Comparison of ENCODE assay signal across 13 mouse cellular contexts in genomic region chr6:47565326-47566035, GRCm38 (mm10). TPM values are rescaled to one million over a fixed set of nuclear protein-coding genes. Genes with fewer than 3 reads are reported as not detected.
A peak's percentile ranks its signal among the peaks of the same experiment; 100 is the strongest.
DNase-seq lines count a peak whose midpoint lies in the region; ATAC-seq and TF ChIP-seq lines count a peak whose summit lies in the region.
"Had no signal": no experiment of that assay in that cellular context is flagged by ENCODE, and none has a peak within 500 bp of the region (broad histone marks: within the 10 kb centered on the region; RNA-seq: fewer than 3 reads in every experiment).

No protein-coding gene starts in this region.

- TF ChIP-seq CTCF in kidney, postnatal 0 days (IDR thresholded peaks at IDR 0.05; ENCODE audit: low read depth): no peak
- no peak for TF ChIP-seq CTCF in liver, postnatal 0 days (IDR thresholded peaks at IDR 0.05; ENCODE audit: low read depth)

- peaks cover 21% of the 10 kb centered on the region for H3K36me3 ChIP-seq in kidney, postnatal 0 days (ENCODE audit: insufficient read depth, low read length)
- H3K36me3 ChIP-seq in liver, postnatal 0 days (replicated peaks; ENCODE audit: insufficient read depth, low read length): peaks cover 54% of the 10 kb centered on the region

- no peaks in the 10 kb centered on the region for H3K27me3 ChIP-seq in kidney, postnatal 0 days (ENCODE audit: insufficient read depth, low read length)
- no peaks in the 10 kb centered on the region for H3K27me3 ChIP-seq in liver, postnatal 0 days (ENCODE audit: insufficient read depth, low read length)
- H3K27me3 ChIP-seq: hindbrain, embryonic 12.5 days; limb, embryonic 13.5 days had no signal

- no peaks in the 10 kb centered on the region for H3K9me3 ChIP-seq in kidney, postnatal 0 days (replicated peaks; ENCODE audit: low read length)
- no peaks in the 10 kb centered on the region; the same call in 1 of the 2 replicates for H3K9me3 ChIP-seq in liver, postnatal 0 days (ENCODE audit: low read length)
- H3K9me3 ChIP-seq: hindbrain, embryonic 12.5 days; limb, embryonic 13.5 days had no signal

- TF ChIP-seq EP300 in liver, postnatal 0 days (IDR thresholded peaks at IDR 0.05; ENCODE audit: low read depth): peak; percentile 97

- no peak for ATAC-seq in kidney, postnatal 0 days (replicated peaks; ENCODE audit: low FRiP score, low read depth)
- peak; percentile 80 for ATAC-seq in common myeloid progenitor, adult 5-6 weeks (replicated peaks; ENCODE audit: low read depth, poor library complexity, severe bottlenecking)
- peak; percentile 88 for ATAC-seq in liver, postnatal 0 days
- ATAC-seq: forebrain, embryonic 16.5 days had no signal

- no peak overlapping the region for H3K4me2 ChIP-seq in kidney, postnatal 0 days (ENCODE audit: low read length)
- no peak overlapping the region for H3K4me2 ChIP-seq in liver, postnatal 0 days (ENCODE audit: low read depth, low read length)
- H3K4me2 ChIP-seq: hindbrain, embryonic 12.5 days; limb, embryonic 13.5 days had no signal

- WGBS in kidney, postnatal 0 days: 97% methylated on average over 1 of the region's 1 CpGs
- 41% methylated on average over 1 of the region's 1 CpGs for WGBS in liver, postnatal 0 days (ENCODE audit: insufficient replicate concordance)

- no peak overlapping the region for H3K9ac ChIP-seq in kidney, postnatal 0 days (ENCODE audit: low read depth, low read length)
- H3K9ac ChIP-seq in liver, postnatal 0 days (replicated peaks): no peak overlapping the region
- H3K9ac ChIP-seq: hindbrain, embryonic 12.5 days; limb, embryonic 13.5 days had no signal

- H3K4me3 ChIP-seq in kidney, postnatal 0 days (replicated peaks; ENCODE audit: low read depth, low read length): no peak overlapping the region
- H3K4me3 ChIP-seq in liver, postnatal 0 days (ENCODE audit: low read depth, low read length): no peak overlapping the region
- H3K4me3 ChIP-seq: hindbrain, embryonic 12.5 days; limb, embryonic 13.5 days had no signal

- H3K27ac ChIP-seq in kidney, postnatal 0 days: no peak overlapping the region
- 0 out of 2 replicates have a peak overlapping the region, but pooled peaks have one; percentile 16 for H3K27ac ChIP-seq in liver, postnatal 0 days (ENCODE audit: low read depth)
- H3K27ac ChIP-seq: hindbrain, embryonic 12.5 days; limb, embryonic 13.5 days had no signal

- peak; percentile 12 to 15 for DNase-seq in cerebellum, postnatal 10 days
- no peak for DNase-seq in cerebellum, adult 9-10 months
- peak; percentile 4 for DNase-seq in kidney, postnatal 0 days (ENCODE audit: low spot score)
- no peak for DNase-seq in kidney, adult 9 months
- DNase-seq in liver, postnatal 0 days: no peak
- no peak for DNase-seq in thymus, postnatal 36 days
- DNase-seq in thymus, postnatal 10 days (ENCODE audit: low spot score in 2 of 2): no peak
- DNase-seq: heart, adult 11 months; kidney, postnatal 25 days had no signal

- H3K4me1 ChIP-seq in kidney, postnatal 0 days (replicated peaks; ENCODE audit: insufficient read depth, low read length): no peaks in the 10 kb centered on the region
- H3K4me1 ChIP-seq in liver, postnatal 0 days (ENCODE audit: insufficient read depth): peaks cover 6% of the 10 kb centered on the region; the same call in 1 of the 2 replicates
- H3K4me1 ChIP-seq: hindbrain, embryonic 12.5 days; limb, embryonic 13.5 days had no signal

RNA-seq across cellular contexts. Expression of gene Ezh2, which starts 29.7 kb away (rescaled TPM):
- 56.7 and 64.5 TPM in 2 replicates for polyA plus RNA-seq in kidney, postnatal 0 days (2015; fragmentation: Nextera tagmentation; extraction: Ambion mirVana)
- 281 and 287 TPM in 2 replicates for total RNA-seq in common myeloid progenitor, adult 5-6 weeks (2017)
- polyA plus RNA-seq in liver, postnatal 0 days (2015; fragmentation: Nextera tagmentation; extraction: Ambion mirVana): 36.5 and 37.2 TPM in 2 replicates

Comparison
In these comparisons a context has a peak if more than half of its experiments do, and no peak if none do; other contexts are left out.
1. DNase-seq: peak in cerebellum, postnatal 10 days (2 of 2) and kidney, postnatal 0 days (single experiment); none in cerebellum, adult 9-10 months (single experiment), kidney, adult 9 months (single experiment), liver, postnatal 0 days (single experiment), thymus, postnatal 36 days (0 of 2) and thymus, postnatal 10 days (0 of 2).